Mouse (Mus musculus): ENCODE measurements around the gene Rasgrp2. TPM values are rescaled to one million over a fixed set of nuclear protein-coding genes. Genes with fewer than 3 reads are reported as not detected.

Gene Rasgrp2
- polyA plus RNA-seq, 1 experiment from 2014 or later = 38.4 TPM

DNA sequence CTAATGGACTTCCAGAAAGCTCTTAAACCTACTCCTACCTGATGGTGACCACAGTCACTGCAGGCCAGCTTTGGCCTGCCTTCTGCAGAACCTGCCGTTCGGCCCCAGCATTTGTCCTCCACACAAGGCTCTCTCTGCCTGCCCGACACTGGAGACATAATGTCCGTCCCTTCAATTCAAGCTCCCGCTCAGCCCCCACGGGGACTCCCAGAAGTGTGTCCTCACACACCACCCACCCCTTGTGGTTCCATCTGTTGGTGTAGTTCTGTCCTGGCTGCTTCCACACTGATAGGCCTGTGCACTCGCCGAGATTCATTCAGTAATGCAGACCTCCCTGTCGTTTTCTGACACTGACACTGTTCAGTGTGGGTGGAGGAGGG, 22.1 kb downstream of the Rasgrp2 start:
- H3K4me2 ChIP-seq = no peak overlapping the region
- no peak overlapping the region for H3K4me3 ChIP-seq
- H3K4me1 ChIP-seq = peaks cover 18% of the 10 kb centered on the region
- no peaks in the 10 kb centered on the region for H3K36me3 ChIP-seq
- WGBS = 70% methylated on average over 9 of the region's 9 CpGs
- H3K27me3 ChIP-seq (replicated peaks) = peaks cover 98% of the 10 kb centered on the region
- H3K27ac ChIP-seq (replicated peaks) = no peak overlapping the region
- no peaks in the 10 kb centered on the region for H3K9me3 ChIP-seq
- ATAC-seq (ENCODE audit: extremely low read depth, insufficient number of reproducible peaks, low FRiP score, low TSS enrichment) = no peak
- H3K9ac ChIP-seq = no peak overlapping the region

DNA sequence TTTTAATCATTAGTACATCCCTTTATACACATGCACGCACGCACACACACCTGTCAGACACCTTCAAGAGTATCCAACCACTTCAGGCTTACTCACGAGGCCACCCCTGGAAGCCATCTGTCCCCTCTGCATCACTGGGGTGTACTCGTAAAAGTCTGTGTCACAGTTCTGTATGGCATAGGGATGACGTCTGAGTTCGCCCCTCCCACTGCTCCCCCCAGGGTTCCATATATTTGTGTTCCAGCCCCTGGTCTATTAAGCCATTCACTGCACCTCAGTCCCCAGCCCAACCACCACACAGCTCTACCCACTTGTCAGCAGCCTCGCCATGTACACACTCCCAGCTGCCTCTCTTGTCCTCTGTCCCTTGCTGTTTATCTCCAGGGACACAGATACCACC, 22.9 kb downstream of the Rasgrp2 start:
- Histone ChIP-seq H3K9ac (no peak overlapping the region), H3K27ac (replicated peaks) (no peak overlapping the region), H3K4me1 (peaks cover 10% of the 10 kb centered on the region), H3K9me3 (no peaks in the 10 kb centered on the region), H3K36me3 (no peaks in the 10 kb centered on the region), H3K4me2 (no peak overlapping the region), H3K4me3 (no peak overlapping the region), H3K27me3 (replicated peaks) (peaks cover 98% of the 10 kb centered on the region)
- WGBS = 68% methylated on average over 7 of the region's 7 CpGs
- no peak for ATAC-seq (ENCODE audit: extremely low read depth, insufficient number of reproducible peaks, low FRiP score, low TSS enrichment)

DNA sequence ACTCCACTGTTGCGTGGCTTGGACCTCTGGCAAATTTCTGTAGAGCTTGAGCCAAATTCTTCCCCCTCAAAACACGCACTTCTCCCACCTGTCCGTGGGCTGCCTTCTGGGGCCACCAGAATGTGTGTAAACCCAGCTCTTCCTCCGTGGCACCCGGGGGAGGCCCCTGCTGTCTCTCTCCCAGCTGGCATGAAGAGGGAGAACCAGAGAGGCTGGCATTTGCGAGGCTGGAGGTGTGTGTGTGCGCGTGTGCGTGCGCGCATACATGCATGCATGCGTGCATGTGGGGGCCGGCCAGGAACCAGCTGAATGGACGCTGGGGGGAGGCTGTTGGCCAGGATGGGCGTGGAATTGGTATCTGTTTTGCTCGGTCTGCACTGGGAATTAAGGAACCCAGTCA, 24.1 kb downstream of the Rasgrp2 start:
- Histone ChIP-seq H3K4me1 (peaks cover 16% of the 10 kb centered on the region), H3K4me3 (no peak overlapping the region), H3K36me3 (no peaks in the 10 kb centered on the region), H3K27ac (replicated peaks) (no peak overlapping the region), H3K27me3 (replicated peaks) (peaks cover 98% of the 10 kb centered on the region), H3K9me3 (no peaks in the 10 kb centered on the region), H3K9ac (no peak overlapping the region), H3K4me2 (no peak overlapping the region)
- ATAC-seq (ENCODE audit: extremely low read depth, insufficient number of reproducible peaks, low FRiP score, low TSS enrichment) = no peak
- 78% methylated on average over 16 of the region's 16 CpGs for WGBS

DNA sequence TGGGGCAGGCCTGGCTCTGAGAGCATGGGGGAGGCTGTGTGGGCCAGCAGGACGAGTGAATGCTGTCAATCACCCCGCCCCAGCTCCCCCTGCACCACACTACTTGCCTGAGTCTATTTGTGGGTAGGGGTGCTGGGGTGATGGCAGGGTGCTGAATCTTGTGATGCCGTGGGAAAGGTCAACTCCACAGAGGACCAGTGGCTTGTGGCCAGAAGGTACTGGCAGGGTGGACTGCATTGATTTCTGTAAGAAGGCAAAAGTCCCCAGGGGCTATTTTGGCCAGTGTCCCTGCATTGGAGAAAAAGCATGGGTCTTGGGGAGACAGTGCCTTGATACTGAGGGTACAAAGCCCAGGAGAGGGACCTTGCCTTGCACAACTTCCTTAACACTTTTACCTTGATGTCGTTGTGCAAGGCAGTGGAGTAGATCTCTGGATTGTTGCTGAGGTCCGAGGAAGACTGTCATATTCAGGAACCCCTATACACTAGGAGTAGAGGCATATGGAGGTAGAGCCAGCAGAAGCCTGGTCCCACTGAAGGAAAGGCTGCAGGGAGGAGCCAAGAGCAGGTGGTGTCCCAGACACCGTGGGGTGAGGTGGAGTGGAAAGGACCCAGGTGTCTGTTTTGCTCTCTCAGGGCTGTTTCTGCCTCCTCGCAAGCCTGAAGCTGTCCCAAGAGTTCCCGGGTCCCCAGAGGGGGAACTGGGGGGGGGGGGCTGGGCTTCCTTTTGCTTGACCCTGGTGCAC, 25.2 kb downstream of the Rasgrp2 start:
- peaks cover 17% of the 10 kb centered on the region for H3K4me1 ChIP-seq
- H3K27me3 ChIP-seq (replicated peaks) = peaks cover 98% of the 10 kb centered on the region
- no peak overlapping the region for H3K9ac ChIP-seq
- H3K4me2 ChIP-seq = no peak overlapping the region
- no peaks in the 10 kb centered on the region for H3K36me3 ChIP-seq
- no peak overlapping the region for H3K4me3 ChIP-seq
- WGBS = 55% methylated on average over 8 of the region's 8 CpGs
- no peak overlapping the region for H3K27ac ChIP-seq (replicated peaks)
- no peak for ATAC-seq (ENCODE audit: extremely low read depth, insufficient number of reproducible peaks, low FRiP score, low TSS enrichment)
- no peaks in the 10 kb centered on the region for H3K9me3 ChIP-seq

DNA sequence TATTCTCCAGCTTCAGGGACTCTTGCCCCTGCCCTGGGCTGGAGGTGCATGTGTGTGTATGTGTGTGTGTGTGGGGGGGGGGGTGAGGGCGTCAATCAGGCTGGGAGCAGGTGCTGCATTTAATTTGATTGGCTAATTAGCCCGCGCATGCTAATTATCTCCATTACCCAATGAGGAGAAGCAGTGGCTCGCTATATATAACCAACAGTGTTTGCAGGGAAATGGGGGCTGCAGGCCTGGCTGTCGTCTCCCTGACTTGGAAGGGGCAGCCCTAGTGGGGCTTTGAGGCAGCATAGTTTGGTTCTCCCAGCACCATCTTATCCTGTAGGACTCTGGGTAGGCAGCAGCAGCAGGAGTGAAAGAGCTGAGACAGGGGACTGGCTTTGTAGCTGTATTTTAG, 26.5 kb downstream of the Rasgrp2 start:
- Histone ChIP-seq H3K27me3 (replicated peaks) (peaks cover 98% of the 10 kb centered on the region), H3K36me3 (no peaks in the 10 kb centered on the region), H3K4me3 (no peak overlapping the region), H3K4me2 (no peak overlapping the region), H3K9me3 (no peaks in the 10 kb centered on the region), H3K27ac (replicated peaks) (no peak overlapping the region), H3K4me1 (peaks cover 17% of the 10 kb centered on the region), H3K9ac (no peak overlapping the region)
- no peak for ATAC-seq (ENCODE audit: extremely low read depth, insufficient number of reproducible peaks, low FRiP score, low TSS enrichment)
- 44% methylated on average over 5 of the region's 5 CpGs for WGBS

DNA sequence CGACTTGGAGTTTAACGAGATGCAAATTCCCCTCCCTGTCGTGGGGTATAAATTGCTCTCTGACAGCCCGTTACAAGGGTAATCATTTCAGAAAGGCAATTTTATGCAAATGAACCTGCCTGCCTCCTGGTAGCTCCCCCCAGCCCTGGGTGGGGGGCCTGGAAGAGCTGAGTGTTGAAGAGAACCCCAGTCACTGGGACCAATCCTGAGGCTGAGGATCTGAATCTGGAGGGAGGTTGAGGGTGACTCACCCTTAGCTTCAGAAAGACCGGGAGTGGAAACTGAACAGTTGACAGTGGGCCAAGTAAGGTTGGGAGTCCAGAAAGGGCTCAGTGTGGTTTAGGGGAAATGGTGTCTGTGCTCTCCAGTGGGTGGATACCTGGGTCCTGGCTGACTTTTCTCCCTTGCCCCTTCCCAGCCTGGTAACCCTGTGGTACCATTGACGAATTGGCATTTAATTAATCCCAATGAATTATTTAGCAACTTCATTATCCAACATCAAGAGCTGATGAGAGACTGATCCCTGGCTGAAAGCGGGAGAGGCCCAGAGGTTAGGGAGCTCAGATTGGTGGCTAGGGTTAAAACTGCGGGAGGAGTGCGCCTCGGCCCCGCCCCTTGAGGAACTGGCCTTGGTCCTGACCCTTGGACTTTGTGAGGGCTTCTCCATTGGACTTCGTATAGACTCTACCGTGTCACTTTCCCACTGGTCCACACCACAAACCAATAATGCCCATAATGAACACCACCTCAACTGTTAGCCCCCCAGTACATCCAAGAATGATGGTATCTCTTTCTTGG, 27.8 kb downstream of the Rasgrp2 start:
- Histone ChIP-seq H3K9ac (no peak overlapping the region), H3K36me3 (no peaks in the 10 kb centered on the region), H3K4me2 (no peak overlapping the region), H3K27me3 (replicated peaks) (peaks cover 97% of the 10 kb centered on the region), H3K4me3 (peak overlapping the region; percentile 42), H3K27ac (replicated peaks) (no peak overlapping the region), H3K4me1 (peaks cover 17% of the 10 kb centered on the region), H3K9me3 (no peaks in the 10 kb centered on the region)
- WGBS = 21% methylated on average over 13 of the region's 13 CpGs
- ATAC-seq (ENCODE audit: extremely low read depth, insufficient number of reproducible peaks, low FRiP score, low TSS enrichment) = no peak

DNA sequence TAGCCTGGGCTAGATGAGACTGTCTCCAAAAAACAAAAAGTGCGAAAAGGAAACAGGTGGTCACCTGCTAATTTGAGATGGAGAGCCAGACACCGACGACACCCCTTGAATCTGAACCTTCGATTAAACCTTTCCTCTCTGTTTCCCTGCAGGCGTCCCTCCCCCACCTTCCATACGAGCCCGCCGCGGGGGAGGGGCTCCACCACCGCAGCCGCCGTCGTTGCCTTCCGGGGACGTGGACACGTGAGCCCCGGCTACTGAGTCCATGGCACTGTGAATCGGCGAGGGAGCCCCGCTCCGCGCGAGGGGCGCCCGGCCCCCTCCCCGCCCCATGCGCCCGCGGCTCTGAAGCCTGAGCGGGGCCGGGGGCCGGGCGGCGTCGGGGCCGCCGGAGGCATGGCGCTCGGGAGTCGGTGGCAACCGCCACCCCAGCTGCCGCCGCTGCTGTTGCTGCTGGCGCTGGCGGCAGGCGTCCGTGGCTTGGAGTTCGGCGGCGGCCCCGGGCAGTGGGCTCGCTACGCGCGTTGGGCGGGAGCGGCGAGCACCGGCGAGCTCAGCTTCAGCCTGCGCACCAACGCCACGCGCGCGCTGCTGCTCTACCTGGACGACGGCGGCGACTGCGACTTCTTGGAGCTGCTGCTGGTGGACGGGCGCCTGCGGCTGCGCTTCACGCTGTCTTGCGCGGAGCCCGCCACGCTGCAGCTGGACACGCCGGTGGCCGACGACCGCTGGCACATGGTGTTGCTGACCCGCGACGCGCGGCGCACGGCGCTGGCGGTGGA, 28.7 kb downstream of the Rasgrp2 start:
- Histone ChIP-seq H3K4me2 (peak overlapping the region; percentile 63), H3K4me3 (peak overlapping the region; percentile 42), H3K27ac (replicated peaks) (no peak overlapping the region), H3K4me1 (peaks cover 17% of the 10 kb centered on the region), H3K9me3 (no peaks in the 10 kb centered on the region), H3K27me3 (replicated peaks) (peaks cover 99% of the 10 kb centered on the region), H3K9ac (no peak overlapping the region), H3K36me3 (no peaks in the 10 kb centered on the region)
- 1% methylated on average over 87 of the region's 94 CpGs for WGBS
- ATAC-seq (ENCODE audit: extremely low read depth, insufficient number of reproducible peaks, low FRiP score, low TSS enrichment) = no peak

DNA sequence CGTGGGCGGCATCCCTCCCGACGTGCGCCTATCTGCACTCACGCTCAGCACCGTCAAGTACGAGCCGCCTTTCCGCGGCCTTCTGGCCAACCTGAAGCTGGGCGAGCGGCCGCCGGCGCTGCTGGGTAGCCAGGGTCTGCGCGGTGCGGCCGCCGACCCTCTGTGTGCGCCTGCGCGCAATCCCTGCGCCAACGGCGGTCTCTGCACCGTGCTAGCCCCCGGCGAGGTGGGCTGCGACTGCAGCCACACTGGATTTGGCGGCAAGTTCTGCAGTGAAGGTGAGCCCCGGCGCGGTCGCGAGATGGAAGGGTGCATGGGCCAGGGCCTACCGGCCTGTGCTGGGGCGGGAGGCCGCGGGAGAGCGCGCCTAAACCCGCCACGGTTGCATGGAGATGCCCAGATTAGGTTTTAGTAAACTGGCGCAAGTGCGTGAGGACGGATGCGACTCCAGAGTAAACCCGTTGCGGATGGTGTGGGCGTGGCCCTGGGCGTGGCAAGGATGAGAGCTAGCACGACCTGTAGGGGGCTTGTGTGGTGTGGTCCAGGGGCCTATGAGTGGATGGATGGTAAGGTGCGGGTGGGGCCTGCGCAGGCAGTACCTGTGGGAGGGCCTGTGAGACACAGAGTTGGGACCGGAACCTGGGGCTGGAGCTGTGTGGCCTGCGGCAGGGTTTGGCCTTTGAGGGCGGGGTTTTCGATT, 29.5 kb downstream of the Rasgrp2 start:
- Histone ChIP-seq H3K4me2 (peak overlapping the region; percentile 63), H3K4me1 (peaks cover 17% of the 10 kb centered on the region), H3K27me3 (replicated peaks) (peaks cover 99% of the 10 kb centered on the region), H3K4me3 (peak overlapping the region; percentile 42), H3K27ac (replicated peaks) (no peak overlapping the region), H3K9ac (no peak overlapping the region), H3K9me3 (no peaks in the 10 kb centered on the region), H3K36me3 (no peaks in the 10 kb centered on the region)
- under 1% methylated on average over 60 of the region's 60 CpGs for WGBS
- no peak for ATAC-seq (ENCODE audit: extremely low read depth, insufficient number of reproducible peaks, low FRiP score, low TSS enrichment)

DNA sequence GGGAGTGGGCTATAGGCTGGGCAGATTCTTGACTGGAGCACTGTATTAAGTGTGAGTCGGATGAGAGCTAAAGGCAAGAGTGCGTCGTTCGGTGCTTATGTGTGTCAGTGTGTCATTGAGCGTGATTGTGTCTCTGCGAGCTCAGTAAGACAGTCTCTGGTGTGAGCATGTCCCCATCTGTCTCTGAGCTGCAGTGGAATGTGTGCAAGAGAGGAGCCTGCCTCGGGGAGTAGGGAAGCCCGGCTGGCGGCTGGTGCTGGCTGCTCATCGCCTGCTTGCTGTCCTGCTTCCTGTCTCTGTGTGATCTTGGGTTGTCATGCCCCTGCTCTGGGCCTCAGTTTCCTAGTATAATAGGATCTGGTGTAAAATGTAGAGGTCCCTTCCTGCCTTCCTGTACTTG, 43.9 kb downstream of the Rasgrp2 start:
- H3K36me3 ChIP-seq = no peaks in the 10 kb centered on the region
- WGBS = 61% methylated on average over 10 of the region's 10 CpGs
- ATAC-seq (ENCODE audit: extremely low read depth, insufficient number of reproducible peaks, low FRiP score, low TSS enrichment) = no peak
- H3K27me3 ChIP-seq (replicated peaks) = peaks cover 80% of the 10 kb centered on the region
- H3K9me3 ChIP-seq = no peaks in the 10 kb centered on the region
- peaks cover 3% of the 10 kb centered on the region; the same call in 1 of the 2 replicates for H3K4me1 ChIP-seq
- no peak overlapping the region for H3K4me3 ChIP-seq
- H3K27ac ChIP-seq (replicated peaks) = no peak overlapping the region
- no peak overlapping the region for H3K4me2 ChIP-seq
- no peak overlapping the region for H3K9ac ChIP-seq

DNA sequence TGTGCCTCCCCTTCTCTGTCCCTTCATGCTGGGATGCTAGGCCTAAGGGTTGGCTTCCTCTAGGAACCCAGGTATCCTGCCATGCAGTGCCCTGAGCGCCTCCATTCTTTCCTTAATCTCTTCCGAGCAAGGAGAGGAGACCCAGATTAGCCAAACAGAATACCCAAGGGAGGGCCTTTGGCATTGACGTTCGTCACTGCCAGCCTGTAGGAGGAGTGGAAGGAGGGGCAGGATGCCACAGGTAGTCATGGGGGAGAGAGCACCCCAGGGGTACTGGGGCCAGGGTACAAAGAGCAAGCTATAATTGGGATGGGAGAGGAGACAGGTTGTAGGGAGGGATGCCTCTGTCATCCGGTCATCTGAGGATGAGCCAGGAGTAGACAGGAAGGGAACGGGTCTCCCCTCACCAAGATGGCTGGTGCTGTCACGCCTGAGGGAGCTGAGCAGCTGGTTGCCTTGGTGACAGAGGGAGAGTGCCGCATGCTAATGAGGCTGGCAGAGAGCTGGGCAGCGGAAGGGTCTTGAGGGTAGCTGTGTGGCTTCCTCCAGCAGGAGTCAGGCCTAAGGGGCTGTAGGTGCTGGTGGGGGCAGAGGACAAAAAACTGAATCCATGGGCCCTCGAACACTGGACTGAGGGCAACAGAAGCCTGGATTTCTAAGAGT, 46.8 kb downstream of the Rasgrp2 start:
- no peaks in the 10 kb centered on the region for H3K9me3 ChIP-seq
- WGBS = 44% methylated on average over 10 of the region's 10 CpGs
- no peak overlapping the region for H3K4me3 ChIP-seq
- ATAC-seq (ENCODE audit: extremely low read depth, insufficient number of reproducible peaks, low FRiP score, low TSS enrichment) = no peak
- H3K36me3 ChIP-seq = no peaks in the 10 kb centered on the region
- H3K9ac ChIP-seq = no peak overlapping the region
- H3K4me1 ChIP-seq = peaks cover 17% of the 10 kb centered on the region
- no peak overlapping the region for H3K27ac ChIP-seq (replicated peaks)
- peaks cover 96% of the 10 kb centered on the region for H3K27me3 ChIP-seq (replicated peaks)
- no peak overlapping the region for H3K4me2 ChIP-seq
